Mouse (Mus musculus): Measurements from ENCODE around the gene Mttp.

DNA sequence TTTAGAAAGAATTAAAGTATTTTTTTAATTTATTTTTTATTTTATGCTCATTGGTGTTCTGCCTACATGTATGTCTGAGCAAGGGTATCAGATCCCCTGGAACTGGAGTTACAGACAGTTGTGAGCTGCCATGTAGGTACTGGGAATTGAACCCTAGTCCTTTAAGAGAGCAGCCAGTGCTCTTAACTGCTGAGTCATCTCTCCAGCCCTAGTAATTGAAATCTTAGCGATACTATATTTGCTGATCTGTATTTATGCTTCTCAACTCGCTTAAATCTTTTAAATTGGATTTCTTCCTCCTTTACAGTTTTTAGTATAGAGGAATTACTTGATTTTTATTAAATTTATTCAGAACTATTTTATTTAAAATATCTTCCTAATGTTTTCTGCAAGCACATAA lies 103.8 kb downstream of the Mttp start:
- no peak for TF ChIP-seq POLR2A (IDR thresholded peaks at IDR 0.05; ENCODE audit: borderline replicate concordance, extremely low read depth, insufficient read depth, insufficient read length, poor library complexity, severe bottlenecking)
- no peak for TF ChIP-seq CTCF (IDR thresholded peaks at IDR 0.05; ENCODE audit: borderline replicate concordance, extremely low read depth, insufficient read depth, insufficient read length)
